Mouse (Mus musculus): ENCODE measurements at regions not wholly inside any gene's neighbourhood (a gene's known extent, or its start where the extent isn't known, plus 50 kb on each side); places are given as distances from the start of the nearest gene placed in this dataset.

DNA sequence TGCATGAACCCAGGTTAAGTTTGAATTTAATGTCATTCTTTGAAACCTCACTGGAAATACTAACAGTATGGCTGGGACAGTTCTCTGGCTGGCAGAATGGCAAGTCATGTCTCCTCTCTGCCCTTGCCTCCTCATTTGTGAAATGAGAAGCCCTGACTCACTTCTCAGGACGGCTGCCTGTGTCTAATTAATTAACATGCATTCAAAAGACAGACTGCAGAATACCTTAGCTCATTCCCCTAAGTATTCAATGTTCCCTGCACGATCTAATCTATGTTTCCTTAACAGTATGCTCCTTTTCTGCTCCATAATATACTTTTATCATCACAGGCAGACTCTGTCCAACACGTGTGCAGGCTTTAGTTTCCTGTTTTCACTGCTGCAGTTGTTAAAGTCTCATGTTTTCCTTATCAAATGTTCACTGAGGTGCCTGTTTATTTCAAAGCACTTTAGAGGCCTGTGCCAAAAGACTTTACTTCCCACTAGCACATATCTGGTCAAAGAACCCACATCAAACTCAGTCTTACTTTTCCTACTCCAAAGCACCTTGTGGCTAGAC is 196.7 kb upstream of the Acvr2a start:
- DNase-seq (ENCODE audit: low spot score in 2 of 2): no peak

DNA sequence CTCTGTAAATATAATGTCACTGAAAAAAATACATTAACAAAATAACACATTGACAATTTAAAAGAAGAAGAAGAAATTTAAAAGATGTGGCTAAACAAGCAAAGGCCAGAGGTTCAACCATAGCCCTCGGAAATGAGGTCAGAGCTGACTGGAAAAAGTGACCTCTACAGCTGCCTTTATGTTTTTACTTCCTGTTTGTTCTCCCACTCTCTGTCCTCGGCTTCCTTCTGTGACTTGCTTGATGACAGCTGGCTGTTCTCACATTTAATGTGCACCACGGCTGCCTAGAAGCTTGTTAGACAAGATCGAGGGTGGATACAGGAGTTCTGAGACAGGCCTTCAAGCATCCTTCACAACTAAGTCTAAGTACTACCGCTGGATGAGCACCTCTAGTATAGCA is 194.9 kb upstream of the Acvr2a start:
- DNase-seq (ENCODE audit: low spot score in 2 of 2): no peak

DNA sequence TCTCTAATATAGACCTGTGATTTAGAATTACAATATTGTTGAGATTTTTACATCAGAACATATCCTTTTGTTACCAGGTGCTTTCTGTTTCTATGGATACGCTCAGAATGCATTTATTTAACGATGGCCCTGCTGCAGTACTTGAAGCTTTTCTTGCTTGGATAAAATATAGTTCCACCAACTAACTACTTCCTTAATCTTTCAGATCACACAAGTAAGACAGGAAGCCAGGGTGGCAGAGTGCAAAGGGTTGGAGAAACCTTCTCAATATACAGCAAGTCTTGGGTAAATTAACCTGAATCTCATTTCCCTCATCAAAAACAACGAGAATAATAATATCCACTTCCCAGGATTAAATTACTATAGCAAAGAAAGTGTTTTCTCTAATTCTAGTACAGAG is 193.1 kb upstream of the Acvr2a start:
- no peak for DNase-seq (ENCODE audit: low spot score in 2 of 2)

DNA sequence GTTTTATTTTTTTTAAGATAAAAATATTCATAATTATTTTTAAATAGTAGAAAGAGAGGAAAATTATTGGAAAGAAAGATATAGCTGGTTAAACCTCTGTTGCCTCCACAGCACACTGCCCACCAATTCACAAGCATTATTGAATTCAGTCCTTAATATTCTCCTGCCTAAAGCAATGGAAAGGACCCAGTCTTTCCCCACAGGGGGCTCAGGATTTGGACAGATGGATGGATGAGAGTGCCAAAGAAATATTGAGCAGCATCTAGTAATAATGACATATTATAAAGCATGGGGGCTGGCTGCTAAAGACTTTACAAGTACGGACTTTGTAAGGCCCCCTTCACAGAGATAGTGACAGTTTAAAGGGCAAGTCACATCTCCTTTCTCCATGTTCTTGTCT is 191.6 kb upstream of the Acvr2a start:
- no peak for DNase-seq (ENCODE audit: low spot score in 2 of 2)

DNA sequence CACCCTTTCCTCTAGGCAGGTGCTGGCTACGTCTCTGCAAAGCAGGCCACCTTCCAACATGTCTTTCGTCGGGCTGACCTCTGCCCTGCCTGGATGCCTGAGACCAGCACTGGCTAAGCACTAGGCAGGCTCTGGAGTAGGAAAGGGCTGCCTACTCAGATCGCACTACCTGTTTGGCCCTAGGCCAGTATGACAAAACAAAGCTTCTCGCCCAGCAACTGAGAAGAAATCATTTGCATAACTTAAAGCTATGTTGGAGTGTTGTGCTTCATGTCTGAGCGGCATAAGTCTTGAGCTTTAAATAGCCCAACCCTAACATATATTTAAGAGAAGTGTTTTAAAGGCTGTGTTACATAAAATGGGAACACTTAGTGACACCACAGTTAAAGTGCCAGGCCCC is 189.9 kb upstream of the Acvr2a start:
- DNase-seq (ENCODE audit: low spot score in 2 of 2): no peak

DNA sequence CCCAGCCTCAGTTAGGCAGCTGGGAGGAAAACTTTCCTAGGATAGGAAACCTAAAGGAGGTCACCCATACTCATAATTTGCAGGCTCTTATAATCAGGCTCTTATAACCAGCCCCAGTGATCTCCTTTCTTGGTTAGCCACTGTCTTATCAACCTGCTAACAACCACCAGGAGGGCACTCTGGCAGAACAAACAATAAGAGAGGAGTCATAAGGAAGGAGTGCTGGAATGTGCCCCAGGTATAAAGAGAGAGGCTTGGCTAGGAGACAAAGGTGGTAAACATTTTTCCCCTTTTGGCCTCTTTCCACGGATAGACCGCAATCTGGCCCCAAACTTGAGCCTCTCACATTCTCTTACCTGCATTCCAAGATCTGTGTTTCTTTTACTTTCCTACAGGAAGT is 189.4 kb upstream of the Acvr2a start:
- no peak for DNase-seq (ENCODE audit: low spot score in 2 of 2)

DNA sequence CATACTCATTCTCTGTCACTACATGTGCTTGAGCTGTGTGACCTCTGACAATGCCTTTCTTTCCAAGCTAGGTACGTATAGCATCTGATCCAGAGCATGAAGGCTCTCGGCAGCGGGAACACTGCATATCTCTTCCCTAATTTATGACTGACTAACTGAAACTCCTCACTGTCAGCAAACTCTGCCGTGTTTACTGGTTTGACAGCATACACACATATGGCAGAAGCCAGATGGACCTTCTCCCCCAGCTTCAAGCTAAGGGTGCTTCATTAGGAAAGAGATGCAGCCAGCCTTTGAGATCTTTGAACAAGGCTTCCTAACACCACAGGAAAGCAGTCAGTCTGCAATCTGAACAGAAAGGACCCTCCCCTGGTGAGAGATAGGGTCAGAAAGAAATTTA is 186.9 kb upstream of the Acvr2a start:
- DNase-seq (ENCODE audit: low spot score in 2 of 2): peak; percentile 7 to 21

DNA sequence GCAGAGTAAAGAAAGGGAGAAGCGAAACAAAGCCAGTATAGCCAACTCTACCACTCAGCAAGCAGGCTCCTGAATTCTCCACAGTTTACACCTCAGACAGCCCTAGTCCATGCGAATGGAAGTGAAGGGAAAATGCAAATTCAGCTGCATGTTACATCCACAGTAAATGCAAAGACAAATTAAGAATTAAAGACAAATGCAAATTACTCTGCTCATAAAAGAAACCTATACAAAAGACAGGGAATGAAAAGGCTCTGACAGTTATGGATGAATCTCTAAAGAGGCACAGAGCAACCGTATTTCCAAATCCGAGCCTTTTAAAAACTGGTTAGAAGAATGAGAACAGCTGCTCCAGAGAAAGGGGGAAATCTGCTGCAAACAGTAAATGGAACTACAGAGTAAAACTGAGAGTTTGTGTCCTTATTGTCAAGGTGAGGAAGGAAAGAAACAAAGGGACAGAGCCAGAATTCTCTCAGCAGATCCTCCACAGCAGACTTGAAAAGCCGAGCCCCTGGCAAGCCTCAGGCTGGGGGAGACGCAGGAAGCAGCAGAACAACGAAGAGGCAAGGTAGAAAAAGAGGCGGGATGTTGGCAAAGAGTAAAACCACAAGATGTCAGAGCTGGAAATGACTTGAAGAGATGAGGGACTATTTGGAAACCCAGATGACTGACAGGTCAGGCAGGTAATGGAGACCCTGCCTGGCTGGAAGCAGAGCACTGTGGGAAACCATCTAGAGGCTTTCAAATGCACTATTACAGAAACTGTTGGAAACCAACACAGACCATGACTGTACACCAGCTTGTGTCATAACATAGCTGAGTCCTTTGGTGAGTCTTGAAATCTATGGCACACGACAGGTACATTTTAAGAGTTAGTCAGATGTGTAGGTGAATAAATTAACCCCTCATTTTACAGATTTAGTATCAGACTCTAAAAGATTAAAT is 184.5 kb upstream of the Acvr2a start:
- DNase-seq (ENCODE audit: low spot score in 2 of 2): no peak

DNA sequence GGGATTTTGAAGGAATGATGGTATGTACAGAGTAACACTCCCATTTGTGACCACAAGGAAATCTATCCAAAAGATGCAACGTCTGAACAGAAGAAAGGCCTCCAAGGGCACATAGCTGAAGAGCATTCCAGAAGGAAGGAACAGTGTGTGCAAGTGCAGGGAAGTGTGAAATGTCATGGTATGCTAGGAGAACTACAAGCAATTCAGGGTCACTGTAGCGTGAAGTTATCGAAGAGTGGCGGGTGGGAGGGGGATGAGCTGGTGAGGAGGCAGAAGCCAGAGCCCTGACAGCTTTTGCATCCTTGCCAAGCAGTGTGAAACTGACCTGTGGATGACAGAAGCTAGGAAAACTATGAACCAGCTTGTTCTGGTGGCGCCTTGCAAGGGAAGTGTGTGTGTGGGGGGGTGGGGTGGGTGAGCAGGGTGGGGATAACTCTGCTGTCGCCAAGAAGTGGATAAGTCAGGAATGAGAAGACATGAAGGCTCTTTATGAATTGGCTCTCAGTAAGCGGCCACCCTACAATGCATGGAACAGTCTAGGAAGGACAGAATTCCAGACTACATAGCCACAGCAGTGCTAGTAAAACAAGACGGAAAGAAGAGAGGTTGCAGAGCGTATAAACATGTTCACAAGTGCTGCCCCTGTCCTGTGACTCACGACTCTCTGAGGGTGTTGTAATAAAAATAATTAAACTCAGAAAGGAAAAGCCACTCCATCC is 179.3 kb upstream of the Acvr2a start:
- no peak for DNase-seq (ENCODE audit: low spot score in 2 of 2)

DNA sequence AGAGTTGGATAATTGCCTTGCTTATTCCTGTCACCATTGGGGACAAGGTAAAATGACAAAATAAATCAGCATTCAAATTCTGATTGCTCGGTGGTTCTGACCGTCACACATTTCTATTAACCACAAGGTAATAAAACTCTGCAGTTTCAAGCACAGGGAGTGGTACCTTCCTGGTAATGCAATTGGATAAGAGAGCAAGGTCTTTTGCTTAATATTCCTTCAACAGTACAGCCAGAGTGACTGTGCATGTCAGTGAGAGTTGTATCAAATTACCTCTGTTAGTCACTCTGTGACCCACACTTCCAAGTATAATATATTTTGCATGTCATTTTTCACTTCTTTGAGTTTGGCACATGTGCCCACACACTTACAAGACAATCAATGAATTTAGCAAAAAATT is 177.8 kb upstream of the Acvr2a start:
- no peak for DNase-seq (ENCODE audit: low spot score in 2 of 2)

DNA sequence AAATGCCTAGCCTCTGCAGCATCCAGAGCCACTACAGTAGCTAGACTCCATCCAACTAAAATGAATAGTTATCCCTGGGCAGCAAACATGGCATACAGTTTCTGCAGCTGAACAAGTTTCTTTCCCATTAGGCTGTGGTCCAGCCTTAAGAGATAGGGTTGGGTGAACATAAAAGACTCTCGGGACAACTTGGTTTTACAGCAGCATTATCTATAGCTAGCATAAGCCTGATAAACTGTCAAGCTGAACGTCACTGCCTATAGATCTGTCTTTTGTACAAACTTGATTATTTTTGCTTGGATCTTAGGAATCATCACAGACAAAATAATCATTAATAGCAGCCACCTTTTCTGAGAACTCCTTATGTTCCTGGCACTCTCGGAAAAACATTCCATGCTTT is 169.8 kb upstream of the Acvr2a start:
- no peak for DNase-seq (ENCODE audit: low spot score in 2 of 2)

DNA sequence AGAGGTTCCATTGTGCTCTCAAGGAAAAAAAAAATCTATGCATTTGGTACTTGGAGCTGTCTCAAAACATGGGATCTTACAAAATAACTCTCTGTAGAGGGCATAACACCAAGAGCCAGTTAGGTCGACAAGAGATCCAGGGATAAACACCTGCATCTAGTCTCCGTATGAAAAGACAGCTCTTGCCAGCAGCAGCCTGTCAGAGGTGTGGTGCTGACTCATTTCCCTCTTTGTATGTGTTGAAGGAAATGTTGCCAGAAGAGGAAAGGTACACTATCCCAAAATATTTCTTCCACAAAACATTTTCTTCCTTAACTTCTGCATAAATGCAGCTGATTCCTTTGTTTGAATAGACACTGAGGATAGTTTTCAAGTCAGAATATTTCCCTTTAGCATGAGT is 163.6 kb upstream of the Acvr2a start:
- DNase-seq (ENCODE audit: low spot score in 2 of 2): no peak

DNA sequence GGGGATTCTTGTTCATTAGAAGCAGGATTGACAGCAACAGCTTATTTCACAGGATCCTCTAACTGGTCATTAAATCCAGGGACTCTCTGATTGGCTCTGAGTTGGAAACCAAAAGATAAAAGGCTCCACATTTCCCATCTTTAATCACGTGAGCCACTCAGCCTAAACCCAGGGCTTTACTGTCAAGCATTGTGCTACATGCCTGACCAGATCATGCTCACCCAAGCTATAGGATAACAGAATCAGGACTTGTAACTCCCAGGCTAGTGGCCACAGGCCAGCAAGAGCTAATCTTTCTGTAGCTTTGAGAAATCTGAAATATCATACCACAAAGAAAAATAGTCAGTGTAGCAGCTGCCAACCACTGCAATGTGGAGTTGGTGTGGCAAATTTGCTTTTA is 152.7 kb upstream of the Acvr2a start:
- DNase-seq (ENCODE audit: low spot score in 2 of 2): no peak

DNA sequence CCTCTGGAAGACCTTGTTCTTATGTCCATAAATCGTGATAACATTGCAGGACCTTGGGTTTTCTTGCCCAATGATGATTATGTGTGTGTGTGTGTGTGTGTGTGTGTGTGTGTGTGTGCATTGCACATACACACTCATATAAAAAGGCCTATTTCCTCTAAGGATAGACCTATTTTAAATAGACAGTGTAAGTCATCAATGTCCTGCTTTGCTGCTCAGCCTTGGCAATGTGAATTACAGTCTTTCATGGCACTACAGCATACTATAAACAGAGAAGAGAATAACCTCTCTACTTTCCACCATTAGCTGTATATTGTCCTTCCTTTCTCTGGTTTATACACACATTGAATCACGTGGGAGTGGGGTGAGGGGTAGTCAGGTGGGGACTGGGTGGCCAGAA is 148.8 kb upstream of the Acvr2a start:
- no peak for DNase-seq (ENCODE audit: low spot score in 2 of 2)

DNA sequence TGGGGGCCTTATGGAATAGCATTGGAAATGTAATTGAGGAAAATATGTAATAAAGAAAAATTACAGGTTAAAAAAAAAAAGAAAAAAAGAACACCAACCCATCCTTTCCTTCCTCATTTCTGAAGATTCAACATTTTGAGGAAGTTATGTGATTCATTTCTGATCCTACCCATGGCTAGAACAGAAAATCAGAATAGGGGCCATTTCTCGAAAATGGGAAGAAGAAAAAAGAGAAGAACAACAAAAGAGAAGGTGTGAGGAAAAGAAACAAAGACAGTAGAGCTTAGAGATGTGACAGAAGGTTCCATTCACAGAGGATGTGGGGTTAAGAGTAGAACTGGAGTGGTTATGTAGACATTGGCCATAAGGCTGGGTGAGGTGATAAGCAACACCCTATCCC is 124.8 kb upstream of the Acvr2a start:
- no peak for DNase-seq (ENCODE audit: low spot score in 2 of 2)

DNA sequence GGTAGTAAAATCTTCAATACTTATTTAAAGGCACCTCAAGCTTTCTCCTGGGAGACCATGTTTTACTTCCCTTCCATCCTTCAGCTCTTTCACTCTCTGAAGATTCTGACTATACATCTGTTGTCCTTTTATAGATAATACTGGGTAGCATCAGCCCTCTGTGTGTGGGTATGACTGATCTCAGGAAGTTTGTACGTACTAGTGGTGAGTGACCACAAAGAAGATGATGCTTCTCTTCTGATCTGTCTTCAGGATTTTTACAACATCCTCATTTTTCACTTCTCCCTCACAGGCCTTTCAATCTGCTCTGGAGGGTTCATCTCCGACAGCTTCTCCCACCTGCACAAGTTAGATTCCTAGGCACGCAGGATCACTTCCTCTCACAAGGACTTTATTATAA is 119.4 kb upstream of the Acvr2a start:
- DNase-seq (ENCODE audit: low spot score in 2 of 2): no peak

DNA sequence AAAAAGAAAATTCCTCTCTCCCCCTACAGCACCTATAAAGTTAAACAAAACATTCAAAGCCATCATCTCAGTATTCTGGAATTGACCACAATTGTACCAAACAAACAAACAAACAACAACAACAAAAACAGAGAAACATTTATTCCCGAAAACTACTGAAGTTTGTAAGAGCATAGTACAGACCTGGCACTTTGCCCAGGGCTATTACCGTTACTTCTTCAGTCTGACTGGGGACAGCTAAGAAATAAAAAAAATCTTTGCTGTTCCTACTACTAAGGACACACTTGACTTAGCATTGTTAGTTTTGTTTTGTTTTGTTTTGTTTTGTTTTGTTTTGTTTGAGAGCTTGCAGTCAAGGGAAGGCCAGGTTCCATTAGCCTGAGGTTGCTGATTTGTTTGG is 113.0 kb upstream of the Acvr2a start:
- DNase-seq (ENCODE audit: low spot score in 2 of 2): no peak

DNA sequence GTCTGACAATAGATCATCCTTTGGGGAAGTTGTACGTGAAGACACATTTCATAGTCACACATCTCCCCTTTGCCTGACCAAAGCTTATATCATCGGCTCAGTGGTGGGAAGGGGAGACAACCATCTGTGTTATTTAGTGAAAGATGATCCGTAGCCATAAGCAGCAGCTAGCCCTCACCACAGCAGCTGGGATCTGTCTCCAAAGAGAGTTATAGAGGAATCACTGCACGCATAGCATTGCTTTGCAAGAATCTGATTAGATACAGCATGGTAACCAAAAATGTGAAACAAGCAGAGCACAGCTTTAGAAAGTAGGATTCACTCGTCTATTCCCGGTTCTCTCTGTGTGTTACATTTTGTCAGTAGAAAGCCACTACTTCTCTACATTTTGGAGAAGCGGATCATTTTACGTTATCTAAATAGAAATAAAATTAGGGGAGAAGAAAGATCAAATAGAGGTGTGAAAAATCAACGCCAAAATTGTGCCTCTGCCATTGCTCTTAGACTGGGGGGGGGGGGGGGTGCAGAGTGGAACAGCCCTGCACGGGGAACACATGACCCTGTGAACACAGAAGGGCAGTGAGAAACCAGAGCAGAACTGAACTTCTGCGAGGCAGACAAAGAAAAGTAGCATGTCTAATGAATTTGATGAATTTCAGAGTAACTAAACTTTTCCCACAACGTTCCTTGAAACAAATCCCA is 108.7 kb upstream of the Acvr2a start:
- no peak for DNase-seq (ENCODE audit: low spot score in 2 of 2)

DNA sequence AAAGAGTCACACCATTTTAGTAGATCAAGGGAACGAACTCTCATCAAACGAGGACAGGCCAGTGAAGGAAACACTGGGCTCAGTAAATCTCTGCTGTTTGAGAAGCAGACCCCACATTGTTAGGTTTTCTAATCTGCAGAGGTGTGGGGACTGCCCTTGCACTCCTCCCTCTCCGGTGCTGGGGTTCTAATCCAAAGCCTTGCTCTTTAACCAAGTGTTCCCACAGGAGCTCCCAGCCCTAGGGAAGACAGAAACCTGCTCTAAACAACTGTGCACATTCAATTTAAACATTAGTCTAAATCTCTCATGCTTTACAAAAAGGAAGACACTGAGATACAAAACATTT is 108.1 kb upstream of the Acvr2a start:
- DNase-seq (ENCODE audit: low spot score in 2 of 2): no peak

DNA sequence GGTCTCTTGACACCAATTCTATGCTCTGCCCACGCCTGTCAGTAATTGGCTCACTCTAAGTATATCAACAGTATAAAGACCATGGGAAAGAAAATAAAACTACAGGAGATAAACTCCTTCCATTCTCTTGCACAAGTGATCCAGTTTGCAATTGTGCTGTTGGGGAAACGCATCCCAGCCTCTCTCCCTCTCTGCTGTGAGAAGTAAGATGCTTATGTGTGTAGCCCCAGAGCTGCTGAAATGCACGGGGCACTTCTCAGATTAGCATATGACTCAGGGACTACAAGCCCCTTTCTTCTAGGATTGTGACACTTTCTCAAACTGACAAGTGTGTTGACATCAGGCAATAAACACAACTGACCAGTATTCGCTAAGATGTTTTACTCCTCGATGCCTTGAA is 107.7 kb upstream of the Acvr2a start:
- no peak for DNase-seq (ENCODE audit: low spot score in 2 of 2)

DNA sequence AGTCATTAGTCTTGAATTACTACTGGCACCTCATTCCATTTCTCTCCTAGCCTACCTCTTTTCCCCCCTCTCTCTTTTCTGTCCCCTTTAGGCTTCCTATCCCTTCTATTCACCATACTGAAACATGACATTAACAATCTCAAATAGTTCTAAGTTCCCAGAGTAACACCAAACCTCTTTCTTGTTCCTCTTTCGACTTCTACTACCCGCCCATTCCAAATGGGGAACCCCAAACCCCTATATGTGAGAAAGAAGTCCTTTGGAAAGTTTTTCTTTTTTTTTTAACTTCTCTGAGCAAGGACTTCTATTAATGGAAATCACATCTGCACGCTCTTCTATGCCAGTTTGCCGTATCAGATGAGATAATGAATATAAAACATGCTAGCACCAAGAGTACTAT is 97.7 kb upstream of the Acvr2a start:
- DNase-seq (ENCODE audit: low spot score in 2 of 2): no peak

DNA sequence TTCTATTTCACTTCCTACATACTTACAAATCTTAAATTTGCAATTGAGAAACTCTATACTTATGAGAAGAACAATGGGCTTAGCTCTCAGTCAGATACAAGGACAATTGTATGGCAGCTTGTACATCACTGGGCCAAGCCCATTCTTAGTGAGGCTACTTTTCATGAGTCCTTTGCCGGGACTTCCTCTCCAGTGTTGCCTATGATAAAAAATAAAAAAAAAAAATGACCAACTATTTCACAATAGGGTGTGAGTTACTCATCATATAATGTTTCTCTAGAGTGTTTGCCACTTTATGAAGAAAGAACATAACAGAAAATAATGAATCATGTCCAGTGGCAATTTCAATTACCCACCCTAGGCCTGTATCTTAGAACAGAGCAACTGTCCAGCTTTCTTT is 96.1 kb upstream of the Acvr2a start:
- DNase-seq (ENCODE audit: low spot score in 2 of 2): no peak
